Comparison of ENCODE assay signal across 8 mouse cellular contexts in the genomic region with DNA sequence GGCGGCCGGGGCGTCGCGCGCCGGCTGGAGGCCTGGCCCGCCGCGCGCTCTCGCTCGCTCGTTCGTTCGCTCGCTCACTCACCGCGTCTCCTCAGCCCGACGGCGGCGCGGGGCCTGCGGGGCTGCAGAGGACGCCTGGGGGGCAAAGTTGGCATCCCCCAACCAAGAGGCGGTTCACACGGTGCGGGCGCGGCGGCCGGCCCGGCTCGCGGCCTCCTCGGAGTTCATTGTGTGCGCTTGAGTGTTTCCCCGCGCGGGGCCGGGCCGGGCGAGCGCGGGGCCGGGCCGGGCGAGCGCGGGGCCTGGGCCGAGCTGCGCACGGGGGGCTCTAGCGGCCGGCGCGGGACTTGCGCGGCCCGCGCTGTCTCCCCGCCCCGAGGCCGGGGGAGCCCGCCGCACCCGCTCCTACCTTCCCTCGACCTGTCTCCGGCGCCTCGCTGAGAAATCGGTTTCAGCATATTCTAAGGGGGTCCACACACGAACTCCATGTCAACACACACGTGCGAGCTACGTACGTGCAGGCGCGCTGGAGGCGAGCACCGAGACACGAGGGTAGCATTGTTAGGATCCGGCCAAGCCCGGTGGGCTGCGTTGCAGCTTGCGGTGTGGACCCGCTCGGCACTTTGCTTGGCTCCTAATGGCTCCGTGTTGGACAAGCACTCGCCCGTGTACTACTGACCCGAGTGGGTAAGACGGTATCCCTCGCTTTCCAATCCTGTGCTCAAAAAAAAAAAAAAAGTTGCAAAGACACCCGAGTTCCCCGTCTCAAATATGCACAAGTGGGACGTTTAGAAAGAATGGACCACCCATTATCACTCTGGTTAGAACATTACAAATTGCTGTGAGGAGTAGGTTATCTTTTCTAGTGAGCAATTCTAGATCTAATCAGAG. TPM values are rescaled to one million over a fixed set of nuclear protein-coding genes. Genes with fewer than 3 reads are reported as not detected.
DNase-seq lines count a peak whose midpoint lies in the region; ATAC-seq and TF ChIP-seq lines count a peak whose summit lies in the region.

A gene (minus strand): TSS at position 685 of the 891 bp plus-strand sequence.

- peaks cover 44% of the 10 kb centered on the region for H3K4me1 ChIP-seq in G1E (ENCODE audit: insufficient read depth, low read depth, low read length)
- peaks cover 7% of the 10 kb centered on the region; the same call in 1 of the 2 replicates for H3K4me1 ChIP-seq in lung, postnatal 0 days (ENCODE audit: insufficient read depth, low read depth, low read length)

- WGBS in lung, postnatal 0 days, result 2% methylated on average over 47 of the region's 98 CpGs

- peak; percentile 36 for DNase-seq in G1E (ENCODE audit: low spot score)
- DNase-seq in cerebellum, adult 18-20 months, result peak; percentile 43 to 74
- DNase-seq in heart, postnatal 4 days, result peak; percentile 56
- peak; percentile 32 to 40 for DNase-seq in layer of hippocampus, adult 8-10 months (ENCODE audit: low spot score in 2 of 2)
- DNase-seq in lung, postnatal 0 days (ENCODE audit: low spot score), result peak; percentile 68
- DNase-seq in ovary, adult 18-20 months (ENCODE audit: low spot score), result peak; percentile 13
- peak; percentile 78 for DNase-seq in thymus, postnatal 0 days (ENCODE audit: low spot score)

- peaks cover 13% of the 10 kb centered on the region for H3K27me3 ChIP-seq in G1E (ENCODE audit: insufficient read depth, low read length)
- no peaks in the 10 kb centered on the region for H3K27me3 ChIP-seq in lung, postnatal 0 days (replicated peaks; ENCODE audit: insufficient read depth, low read length)

- no peak for TF ChIP-seq CTCF in G1E (IDR thresholded peaks at IDR 0.05; ENCODE audit: low read depth, low read length)
- peak; percentile 33 for TF ChIP-seq CTCF in lung, postnatal 0 days (IDR thresholded peaks at IDR 0.05)

- H3K36me3 ChIP-seq in G1E (replicated peaks), result no peaks in the 10 kb centered on the region
- H3K36me3 ChIP-seq in lung, postnatal 0 days (ENCODE audit: insufficient read depth, low read length), result no peaks in the 10 kb centered on the region

- no peak for TF ChIP-seq EP300 in lung, postnatal 0 days (IDR thresholded peaks at IDR 0.05)

- H3K4me2 ChIP-seq in lung, postnatal 0 days (replicated peaks; ENCODE audit: low read depth, low read length), result peak within 1 kb of the TSS; percentile 76

- ATAC-seq in G1E (ENCODE audit: extremely low read depth, insufficient number of reproducible peaks, low FRiP score, poor library complexity, severe bottlenecking), result no peak
- peak; percentile 64 for ATAC-seq in frontal cortex, adult (ENCODE audit: low TSS enrichment)
- peak; percentile 76 for ATAC-seq in lung, postnatal 0 days

- H3K27ac ChIP-seq in lung, postnatal 0 days (ENCODE audit: low read length), result peak within 1 kb of the TSS; percentile 99

- no peaks in the 10 kb centered on the region for H3K9me3 ChIP-seq in G1E (replicated peaks)
- no peaks in the 10 kb centered on the region for H3K9me3 ChIP-seq in lung, postnatal 0 days (ENCODE audit: low read length)

- H3K4me3 ChIP-seq in G1E (ENCODE audit: low read depth, low read length), result peak within 1 kb of the TSS; percentile 91
- peak within 1 kb of the TSS; percentile 97 for H3K4me3 ChIP-seq in lung, postnatal 0 days (ENCODE audit: low read depth, low read length)

- peak within 1 kb of the TSS; percentile 99 for H3K9ac ChIP-seq in lung, postnatal 0 days (replicated peaks; ENCODE audit: low read depth)

RNA-seq across cellular contexts. Expression of the gene that starts here (rescaled TPM):
- total RNA-seq in G1E (2014; fragmentation: Nextera tagmentation) (90.0 and 93.1 TPM in 2 replicates), G1E (2017) (71.2 and 76.9 TPM in 2 replicates)
- 22.8 and 23.8 TPM in 2 replicates for polyA plus RNA-seq in G1E (2012)
- 100 to 1,000 TPM; 152 to 155 TPM for total RNA-seq in heart, postnatal 4 days (2021)
- 100 to 1,000 TPM; 244 to 284 (median 283) TPM for total RNA-seq in layer of hippocampus, adult 8-10 months (2022)
- polyA plus RNA-seq in lung, postnatal 0 days (2015; fragmentation: Nextera tagmentation; extraction: Ambion mirVana), result 78.1 and 86.8 TPM in 2 replicates
- 73.7 and 75.0 TPM in 2 replicates for polyA plus RNA-seq in thymus, postnatal 0 days (2015; fragmentation: Nextera tagmentation; extraction: Ambion mirVana)

Comparison
In these comparisons a context has a peak if more than half of its experiments do, and no peak if none do; other contexts are left out.
1. DNase-seq: peak in every context shown above with its lines; median percentile 78 in thymus, postnatal 0 days; 68 in lung, postnatal 0 days; 58 in cerebellum, adult 18-20 months; 56 in heart, postnatal 4 days; 36 in G1E; 36 in layer of hippocampus, adult 8-10 months; 13 in ovary, adult 18-20 months.